Mouse (Mus musculus): Measurements from ENCODE around the gene Paics.
"Not testable (repeated sequence)": the region's sequence is repeated elsewhere in the genome, so short reads cannot be mapped to it uniquely, and the experiment has no call there.

DNA sequence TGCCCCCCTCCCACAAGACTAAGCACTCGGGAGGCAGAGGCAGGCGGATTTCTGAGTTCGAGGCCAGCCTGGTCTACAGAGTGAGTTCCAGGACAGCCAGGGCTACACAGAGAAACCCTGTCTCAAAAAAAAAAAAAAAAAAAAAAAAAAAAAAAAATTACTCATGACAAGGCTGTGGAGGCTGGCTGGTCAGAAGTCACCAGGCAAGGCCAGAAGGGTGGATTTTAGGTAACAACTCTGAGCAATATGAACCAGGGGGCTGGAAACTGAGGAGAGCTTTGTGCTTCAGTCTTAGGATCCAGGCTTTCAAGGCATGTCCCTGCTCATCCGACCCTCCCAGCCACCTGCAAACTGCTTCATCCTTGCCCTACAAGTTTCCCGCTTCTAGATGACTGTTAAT lies 38.6 kb upstream of the Paics start:
- not testable (repeated sequence) for TF ChIP-seq CTCF, EP300 (IDR thresholded peaks at IDR 0.05; ENCODE audit: low read depth)
